ENCODE assay signal across 7 mouse cellular contexts in genomic region chr4:123749484-123750130, GRCm38 (mm10). TPM values are rescaled to one million over a fixed set of nuclear protein-coding genes. Genes with fewer than 3 reads are reported as not detected.
DNase-seq lines count a peak whose midpoint lies in the region; ATAC-seq and TF ChIP-seq lines count a peak whose summit lies in the region.

No protein-coding gene starts in this region.

- peaks cover 20% of the 10 kb centered on the region for H3K4me1 ChIP-seq in forebrain, embryonic 10.5 days
- H3K4me1 ChIP-seq in hindbrain, postnatal 0 days (ENCODE audit: insufficient read depth, low read length): peaks cover 8% of the 10 kb centered on the region; the same call in 1 of the 2 replicates
- H3K4me1 ChIP-seq in liver, adult 2 months (ENCODE audit: control insufficient read depth, insufficient read depth, low read length): peaks cover 14% of the 10 kb centered on the region
- peaks cover 6% of the 10 kb centered on the region for H3K4me1 ChIP-seq in neural tube, embryonic 11.5 days (ENCODE audit: control insufficient read depth, insufficient read depth, low read length)

- WGBS in forebrain, embryonic 10.5 days: under 1% methylated on average over 54 of the region's 55 CpGs
- WGBS in hindbrain, postnatal 0 days: 2% methylated on average over 47 of the region's 55 CpGs
- WGBS in liver, adult 2 months: under 1% methylated on average over 55 of the region's 55 CpGs
- WGBS in neural tube, embryonic 11.5 days: under 1% methylated on average over 55 of the region's 55 CpGs

- H3K9me3 ChIP-seq in forebrain, embryonic 10.5 days: no peaks in the 10 kb centered on the region
- no peaks in the 10 kb centered on the region for H3K9me3 ChIP-seq in hindbrain, postnatal 0 days (ENCODE audit: low read length)
- no peaks in the 10 kb centered on the region for H3K9me3 ChIP-seq in neural tube, embryonic 11.5 days (ENCODE audit: control insufficient read depth, low read length)

- ATAC-seq in hindbrain, postnatal 0 days: peak; percentile 11
- ATAC-seq in neural tube, embryonic 11.5 days (ENCODE audit: insufficient read depth, low FRiP score, low TSS enrichment): peak; percentile 85

- H3K4me3 ChIP-seq in forebrain, embryonic 10.5 days: peak overlapping the region; percentile 93
- H3K4me3 ChIP-seq in hindbrain, postnatal 0 days (ENCODE audit: low read length): peak overlapping the region; percentile 91
- peak overlapping the region; percentile 90 for H3K4me3 ChIP-seq in liver, adult 2 months (ENCODE audit: insufficient read depth, low read depth, low read length)
- H3K4me3 ChIP-seq in neural tube, embryonic 11.5 days (ENCODE audit: low read depth, low read length): peak overlapping the region; percentile 82

- peak overlapping the region; percentile 92 for H3K27ac ChIP-seq in forebrain, embryonic 10.5 days
- peak overlapping the region; percentile 94 for H3K27ac ChIP-seq in hindbrain, postnatal 0 days
- H3K27ac ChIP-seq in liver, adult 2 months (replicated peaks; ENCODE audit: insufficient read depth, low read depth, low read length): peak overlapping the region; percentile 78
- H3K27ac ChIP-seq in neural tube, embryonic 11.5 days (ENCODE audit: low read depth, low read length): peak overlapping the region; percentile 77

- H3K36me3 ChIP-seq in forebrain, embryonic 10.5 days (replicated peaks): peaks cover 10% of the 10 kb centered on the region
- H3K36me3 ChIP-seq in hindbrain, postnatal 0 days (ENCODE audit: insufficient read depth, low read length): no peaks in the 10 kb centered on the region
- no peaks in the 10 kb centered on the region for H3K36me3 ChIP-seq in liver, adult 2 months (ENCODE audit: control insufficient read depth, insufficient read depth, low read length)
- no peaks in the 10 kb centered on the region for H3K36me3 ChIP-seq in neural tube, embryonic 11.5 days (ENCODE audit: control insufficient read depth, insufficient read depth, low read length)

- no peak for TF ChIP-seq CTCF in hindbrain, postnatal 0 days (IDR thresholded peaks at IDR 0.05; ENCODE audit: low read depth)
- no peak for TF ChIP-seq CTCF in liver, adult 2 months (IDR thresholded peaks at IDR 0.05; ENCODE audit: low read depth, low read length)

- DNase-seq in ovary, postnatal 14 days (ENCODE audit: low spot score): peak; percentile 10
- DNase-seq in ovary, adult 18-20 months (ENCODE audit: low spot score): no peak
- peak; percentile 62 for DNase-seq in adrenal gland, postnatal 14 days
- no peak for DNase-seq in forebrain, embryonic 10.5 days (ENCODE audit: extremely low spot score, low spot score)
- DNase-seq in hindbrain, postnatal 0 days (ENCODE audit: low spot score): peak; percentile 65
- no peak for DNase-seq in liver, adult 2 months (ENCODE audit: extremely low read depth, low read depth, low spot score)
- peak; percentile 46 for DNase-seq in neural tube, embryonic 11.5 days (ENCODE audit: low spot score)

- TF ChIP-seq POLR2A in liver, adult 2 months (IDR thresholded peaks at IDR 0.05; ENCODE audit: extremely low read depth, insufficient read depth, low read length): no peak

- peak overlapping the region; percentile 88 for H3K9ac ChIP-seq in hindbrain, postnatal 0 days (replicated peaks; ENCODE audit: low read length)
- peak overlapping the region; percentile 89 for H3K9ac ChIP-seq in liver, adult 2 months (ENCODE audit: low read depth, low read length)
- H3K9ac ChIP-seq in neural tube, embryonic 11.5 days (ENCODE audit: low read length): peak overlapping the region; percentile 82

- 0 out of 2 replicates have a peak, but pooled peaks cover 10% of the 10 kb centered on the region for H3K27me3 ChIP-seq in forebrain, embryonic 10.5 days (ENCODE audit: poor library complexity, severe bottlenecking)
- H3K27me3 ChIP-seq in hindbrain, postnatal 0 days (ENCODE audit: insufficient read depth, low read length): no peaks in the 10 kb centered on the region
- H3K27me3 ChIP-seq in liver, adult 2 months (ENCODE audit: control insufficient read depth, insufficient read depth, low read length): no peaks in the 10 kb centered on the region
- H3K27me3 ChIP-seq in neural tube, embryonic 11.5 days (ENCODE audit: control insufficient read depth, insufficient read depth, low read length): no peaks in the 10 kb centered on the region

- H3K79me2 ChIP-seq in liver, adult 2 months (ENCODE audit: control insufficient read depth, insufficient read depth, low read length): peaks cover 34% of the 10 kb centered on the region; the same call in 1 of the 2 replicates

- peak overlapping the region; percentile 73 for H3K4me2 ChIP-seq in hindbrain, postnatal 0 days (ENCODE audit: low read depth, low read length)
- peak overlapping the region; percentile 77 for H3K4me2 ChIP-seq in neural tube, embryonic 11.5 days (ENCODE audit: low read depth)

RNA-seq across cellular contexts. Expression of gene Akirin1, which starts 0.5 kb away (rescaled TPM):
- total RNA-seq in adrenal gland, postnatal 14 days (2021): 60.3 and 66.4 TPM in 2 replicates
- 61.4 and 63.2 TPM in 2 replicates for polyA plus RNA-seq in forebrain, embryonic 10.5 days (2016; fragmentation: Nextera tagmentation; extraction: Ambion mirVana)
- 48.7 and 53.3 TPM in 2 replicates for total RNA-seq in hindbrain, postnatal 0 days (2014; rRNA removed)
- polyA plus RNA-seq in hindbrain, postnatal 0 days (2015; fragmentation: Nextera tagmentation; extraction: Ambion mirVana): 80.6 and 82.7 TPM in 2 replicates
- total RNA-seq in liver, adult 2 months (2014; rRNA removed): 12.2 and 14.4 TPM in 2 replicates
- 13.0 TPM in 2 replicates for polyA plus RNA-seq in liver, adult 2 months (2012; rRNA removed)
- 92.1 and 93.3 TPM in 2 replicates for polyA plus RNA-seq in neural tube, embryonic 11.5 days (2014; fragmentation: Nextera tagmentation; extraction: Ambion mirVana)

RNA-seq across cellular contexts. Expression of gene Ndufs5, which starts 31.6 kb away (rescaled TPM):
- total RNA-seq in adrenal gland, postnatal 14 days (2021): 317 and 335 TPM in 2 replicates
- polyA plus RNA-seq in forebrain, embryonic 10.5 days (2016; fragmentation: Nextera tagmentation; extraction: Ambion mirVana): 299 and 315 TPM in 2 replicates
- 107 and 129 TPM in 2 replicates for total RNA-seq in hindbrain, postnatal 0 days (2014; rRNA removed)
- 651 and 656 TPM in 2 replicates for polyA plus RNA-seq in hindbrain, postnatal 0 days (2015; fragmentation: Nextera tagmentation; extraction: Ambion mirVana)
- total RNA-seq in liver, adult 2 months (2014; rRNA removed): 135 and 170 TPM in 2 replicates
- 41.1 and 84.0 TPM in 2 replicates for polyA plus RNA-seq in liver, adult 2 months (2012; rRNA removed)
- polyA plus RNA-seq in neural tube, embryonic 11.5 days (2014; fragmentation: Nextera tagmentation; extraction: Ambion mirVana): 337 and 365 TPM in 2 replicates

RNA-seq across cellular contexts. Expression of gene Rhbdl2, which starts 38.1 kb away (rescaled TPM):
- total RNA-seq in adrenal gland, postnatal 14 days (2021): 1.7 and 2.0 TPM in 2 replicates
- polyA plus RNA-seq in forebrain, embryonic 10.5 days (2016; fragmentation: Nextera tagmentation; extraction: Ambion mirVana): 0.21 and 0.26 TPM in 2 replicates
- total RNA-seq in hindbrain, postnatal 0 days (2014; rRNA removed): 1.8 and 7.0 TPM in 2 replicates
- 1.5 and 1.8 TPM in 2 replicates for polyA plus RNA-seq in hindbrain, postnatal 0 days (2015; fragmentation: Nextera tagmentation; extraction: Ambion mirVana)
- total RNA-seq in liver, adult 2 months (2014; rRNA removed): 0.28 TPM in 1 of 2 replicates, not detected in the other
- polyA plus RNA-seq in liver, adult 2 months (2012; rRNA removed): not detected in 2 replicates
- polyA plus RNA-seq in neural tube, embryonic 11.5 days (2014; fragmentation: Nextera tagmentation; extraction: Ambion mirVana): 0.20 and 0.38 TPM in 2 replicates

Comparison
In these comparisons a context has a peak if more than half of its experiments do, and no peak if none do; other contexts are left out.
1. DNase-seq: peak in ovary, postnatal 14 days (single experiment), adrenal gland, postnatal 14 days (single experiment), hindbrain, postnatal 0 days (single experiment) and neural tube, embryonic 11.5 days (single experiment); none in ovary, adult 18-20 months (single experiment), forebrain, embryonic 10.5 days (single experiment) and liver, adult 2 months (single experiment).
2. Peak in every context shown above with its lines, with median percentiles within 50 percentile points of each other: H3K27ac ChIP-seq, H3K4me3 ChIP-seq and H3K9ac ChIP-seq.